18 mouse cellular contexts compared by ENCODE assay signal in genomic region chr6:114285424-114285823, GRCm38 (mm10). TPM values are rescaled to one million over a fixed set of nuclear protein-coding genes. Genes with fewer than 3 reads are reported as not detected.
A peak's percentile ranks its signal among the peaks of the same experiment; 100 is the strongest.
DNase-seq lines count a peak whose midpoint lies in the region; ATAC-seq and TF ChIP-seq lines count a peak whose summit lies in the region.
"Had no signal": no experiment of that assay in that cellular context is flagged by ENCODE, and none has a peak within 500 bp of the region (broad histone marks: within the 10 kb centered on the region; RNA-seq: fewer than 3 reads in every experiment).

No protein-coding gene starts in this region.

- H3K4me1 ChIP-seq in forebrain, embryonic 16.5 days (replicated peaks; ENCODE audit: control insufficient read depth, insufficient read depth, low read length), result peaks cover 63% of the 10 kb centered on the region
- H3K4me1 ChIP-seq in midbrain, postnatal 0 days (ENCODE audit: insufficient read depth, low read length), result peaks cover 41% of the 10 kb centered on the region
- H3K4me1 ChIP-seq in intestine, embryonic 15.5 days (replicated peaks), result peaks cover 4% of the 10 kb centered on the region; the same call in 1 of the 2 replicates

- 0 out of 2 replicates have a peak, but pooled peaks cover 2% of the 10 kb centered on the region for H3K27me3 ChIP-seq in forebrain, embryonic 16.5 days (replicated peaks; ENCODE audit: control insufficient read depth, insufficient read depth, low read length)
- H3K27me3 ChIP-seq in midbrain, postnatal 0 days (ENCODE audit: insufficient read depth, low read length), result no peaks in the 10 kb centered on the region
- H3K27me3 ChIP-seq in intestine, embryonic 15.5 days (replicated peaks), result peaks cover 83% of the 10 kb centered on the region

- H3K4me2 ChIP-seq in forebrain, embryonic 16.5 days (ENCODE audit: low read length), result peak overlapping the region; percentile 64
- peak overlapping the region; percentile 64 for H3K4me2 ChIP-seq in midbrain, postnatal 0 days (ENCODE audit: low read depth, low read length, poor library complexity, severe bottlenecking)
- no peak overlapping the region for H3K4me2 ChIP-seq in intestine, embryonic 15.5 days (replicated peaks)

- no peaks in the 10 kb centered on the region for H3K9me3 ChIP-seq in forebrain, embryonic 16.5 days (ENCODE audit: control insufficient read depth, low read length)
- H3K9me3 ChIP-seq in midbrain, postnatal 0 days (ENCODE audit: low read length), result no peaks in the 10 kb centered on the region
- H3K9me3 ChIP-seq in intestine, embryonic 15.5 days, result no peaks in the 10 kb centered on the region
- H3K9me3 ChIP-seq: heart, embryonic 10.5 days; megakaryocyte, embryonic 14.5 days had no signal

- no peak for TF ChIP-seq CTCF in left cerebral cortex, adult 2 months (IDR thresholded peaks at IDR 0.05)
- no peak for TF ChIP-seq CTCF in midbrain, postnatal 0 days (IDR thresholded peaks at IDR 0.05)

- WGBS in forebrain, embryonic 16.5 days, result 31% methylated on average over 4 of the region's 4 CpGs
- 39% methylated on average over 4 of the region's 4 CpGs for WGBS in midbrain, postnatal 0 days
- 35% methylated on average over 4 of the region's 4 CpGs for WGBS in intestine, embryonic 15.5 days

- no peak for ATAC-seq in forebrain, embryonic 16.5 days
- ATAC-seq in midbrain, postnatal 0 days (ENCODE audit: low FRiP score), result no peak
- ATAC-seq in intestine, embryonic 15.5 days, result no peak
- ATAC-seq: lung, postnatal 0 days had no signal

- H3K4me3 ChIP-seq in left cerebral cortex, adult 2 months, result peak overlapping the region; percentile 60
- H3K4me3 ChIP-seq in forebrain, embryonic 16.5 days (replicated peaks; ENCODE audit: low read length), result peak overlapping the region; percentile 70
- H3K4me3 ChIP-seq in midbrain, postnatal 0 days (ENCODE audit: low read depth, low read length), result no peak overlapping the region
- H3K4me3 ChIP-seq in intestine, embryonic 15.5 days (replicated peaks), result no peak overlapping the region
- H3K4me3 ChIP-seq: heart, embryonic 10.5 days; megakaryocyte, embryonic 14.5 days had no signal

- H3K9ac ChIP-seq in forebrain, embryonic 16.5 days (replicated peaks; ENCODE audit: low read depth, low read length), result peak overlapping the region; percentile 26; the same call in 1 of the 2 replicates
- H3K9ac ChIP-seq in midbrain, postnatal 0 days (replicated peaks; ENCODE audit: low read length, poor library complexity, severe bottlenecking), result no peak overlapping the region
- H3K9ac ChIP-seq in intestine, embryonic 15.5 days, result no peak overlapping the region
- H3K9ac ChIP-seq: liver, embryonic 14.5 days had no signal

- intact Hi-C loops in left cerebral cortex, adult 2 months (cut with DNase I), result no loop called here
- intact Hi-C loops in heart, postnatal 25 days (cut with DNase I), result no loop called here

- peak overlapping the region; percentile 86 for H3K27ac ChIP-seq in left cerebral cortex, adult 2 months
- peak overlapping the region; percentile 21; the same call in 1 of the 2 replicates for H3K27ac ChIP-seq in forebrain, embryonic 16.5 days (ENCODE audit: low read length)
- H3K27ac ChIP-seq in midbrain, postnatal 0 days (ENCODE audit: low read depth, low read length), result peak overlapping the region; percentile 84
- H3K27ac ChIP-seq in intestine, embryonic 15.5 days, result no peak overlapping the region
- H3K27ac ChIP-seq: heart, embryonic 10.5 days; liver, embryonic 14.5 days had no signal

- DNase-seq in left cerebral cortex, adult 2 months (ENCODE audit: extremely low spot score in 1 of 2, low spot score in 2 of 2), result no peak
- no peak for DNase-seq in left cerebral cortex, adult 9 months (ENCODE audit: low spot score in 2 of 2)
- DNase-seq in ZHBTc4 (ENCODE audit: low read depth, low spot score), result peak; percentile 63
- no peak for DNase-seq in midbrain, postnatal 0 days (ENCODE audit: low spot score)
- no peak for DNase-seq in heart, postnatal 25 days (ENCODE audit: low spot score)
- no peak for DNase-seq in right cerebral cortex, adult 2 months (ENCODE audit: low spot score in 2 of 2)
- DNase-seq: cerebellum, adult 18-20 months; gastrocnemius, postnatal 36 days; heart, postnatal 14 days; kidney, adult 18-20 months; kidney, postnatal 36 days had no signal

- no peaks in the 10 kb centered on the region for H3K36me3 ChIP-seq in forebrain, embryonic 16.5 days (ENCODE audit: control insufficient read depth, insufficient read depth)
- H3K36me3 ChIP-seq in midbrain, postnatal 0 days (ENCODE audit: insufficient read depth, low read length), result no peaks in the 10 kb centered on the region
- no peaks in the 10 kb centered on the region for H3K36me3 ChIP-seq in intestine, embryonic 15.5 days
- H3K36me3 ChIP-seq: heart, embryonic 10.5 days had no signal

RNA-seq across cellular contexts. Expression of gene Slc6a1, which starts 3.0 kb away (rescaled TPM):
- 100 to 1,000 TPM; 292 to 305 TPM for total RNA-seq in left cerebral cortex, adult 2 months (2021)
- 107 and 138 TPM in 2 replicates for polyA plus RNA-seq in forebrain, embryonic 16.5 days (2015; fragmentation: Nextera tagmentation; extraction: Ambion mirVana)
- total RNA-seq in midbrain, postnatal 0 days (2014; rRNA removed), result 434 and 507 TPM in 2 replicates
- 208 and 221 TPM in 2 replicates for polyA plus RNA-seq in midbrain, postnatal 0 days (2015; fragmentation: Nextera tagmentation; extraction: Ambion mirVana)
- polyA plus RNA-seq in intestine, embryonic 15.5 days (2015; fragmentation: Nextera tagmentation; extraction: Ambion mirVana), result 0.18 and 0.34 TPM in 2 replicates
- under 1 TPM in 1 of 2 experiments, not detected in 1; 0.06 TPM for total RNA-seq in heart, postnatal 25 days (2021)
- polyA plus RNA-seq: lung, postnatal 0 days; stomach, embryonic 16.5 days had no signal

Comparison
In these comparisons a context has a peak if more than half of its experiments do, and no peak if none do; other contexts are left out.
1. H3K4me3 ChIP-seq: peak in left cerebral cortex, adult 2 months (single experiment) and forebrain, embryonic 16.5 days (single experiment); none in midbrain, postnatal 0 days (single experiment) and intestine, embryonic 15.5 days (single experiment).
2. RNA of gene Slc6a1, which starts 3.0 kb away (total RNA-seq): 434 to 507 TPM in midbrain, postnatal 0 days and 292 to 305 TPM in left cerebral cortex, adult 2 months; 0.06 TPM in heart, postnatal 25 days; every median in the first group is over 100 times any median in the second.